Comparison of ENCODE assay signal across 30 mouse cellular contexts in genomic region chr7:30688325-30688724, GRCm38 (mm10). TPM values are rescaled to one million over a fixed set of nuclear protein-coding genes. Genes with fewer than 3 reads are reported as not detected.
DNase-seq lines count a peak whose midpoint lies in the region; ATAC-seq and TF ChIP-seq lines count a peak whose summit lies in the region.
"Had no signal": no experiment of that assay in that cellular context is flagged by ENCODE, and none has a peak within 500 bp of the region (broad histone marks: within the 10 kb centered on the region; RNA-seq: fewer than 3 reads in every experiment).

No protein-coding gene starts in this region.

- H3K9me3 ChIP-seq in intestine, embryonic 15.5 days = no peaks in the 10 kb centered on the region
- H3K9me3 ChIP-seq in intestine, postnatal 0 days (ENCODE audit: control insufficient read depth) = no peaks in the 10 kb centered on the region
- no peaks in the 10 kb centered on the region for H3K9me3 ChIP-seq in lung, embryonic 15.5 days
- H3K9me3 ChIP-seq in intestine, embryonic 16.5 days (ENCODE audit: control insufficient read depth, low read length) = no peaks in the 10 kb centered on the region
- H3K9me3 ChIP-seq: embryonic facial prominence, embryonic 12.5 days; forebrain, embryonic 12.5 days; heart, embryonic 12.5 days; hindbrain, embryonic 10.5 days; limb, embryonic 13.5 days; liver, embryonic 13.5 days had no signal

- no peak overlapping the region for H3K4me3 ChIP-seq in intestine, embryonic 15.5 days (replicated peaks)
- no peak overlapping the region for H3K4me3 ChIP-seq in intestine, postnatal 0 days (ENCODE audit: low read depth, low read length)
- H3K4me3 ChIP-seq in lung, embryonic 15.5 days = no peak overlapping the region
- no peak overlapping the region for H3K4me3 ChIP-seq in intestine, embryonic 16.5 days (ENCODE audit: low read length)
- H3K4me3 ChIP-seq: embryonic facial prominence, embryonic 12.5 days; forebrain, embryonic 12.5 days; heart, embryonic 12.5 days; hindbrain, embryonic 10.5 days; limb, embryonic 13.5 days; liver, embryonic 13.5 days had no signal

- TF ChIP-seq CTCF in intestine, postnatal 0 days (IDR thresholded peaks at IDR 0.05; ENCODE audit: low read depth) = no peak
- TF ChIP-seq CTCF in Patski (IDR thresholded peaks at IDR 0.05) = no peak

- no peak overlapping the region for H3K9ac ChIP-seq in intestine, embryonic 15.5 days
- H3K9ac ChIP-seq in intestine, postnatal 0 days (ENCODE audit: low read depth, low read length) = no peak overlapping the region
- no peak overlapping the region for H3K9ac ChIP-seq in lung, embryonic 15.5 days
- H3K9ac ChIP-seq in intestine, embryonic 16.5 days (ENCODE audit: low read depth, low read length) = peak overlapping the region; percentile 22; the same call in 1 of the 2 replicates
- H3K9ac ChIP-seq: embryonic facial prominence, embryonic 12.5 days; forebrain, embryonic 12.5 days; heart, embryonic 12.5 days; limb, embryonic 13.5 days; liver, embryonic 13.5 days had no signal

- no peaks in the 10 kb centered on the region for H3K4me1 ChIP-seq in intestine, embryonic 15.5 days (replicated peaks)
- 0 out of 2 replicates have a peak, but pooled peaks cover 2% of the 10 kb centered on the region for H3K4me1 ChIP-seq in intestine, postnatal 0 days (replicated peaks; ENCODE audit: control insufficient read depth, insufficient read depth, low read length)
- no peaks in the 10 kb centered on the region for H3K4me1 ChIP-seq in lung, embryonic 15.5 days
- H3K4me1 ChIP-seq in intestine, embryonic 16.5 days (ENCODE audit: control insufficient read depth, insufficient read depth, low read length) = peaks cover 5% of the 10 kb centered on the region
- H3K4me1 ChIP-seq: embryonic facial prominence, embryonic 12.5 days; forebrain, embryonic 12.5 days; heart, embryonic 12.5 days; hindbrain, embryonic 10.5 days; limb, embryonic 13.5 days had no signal

- H3K4me2 ChIP-seq in intestine, embryonic 15.5 days (replicated peaks) = no peak overlapping the region
- no peak overlapping the region for H3K4me2 ChIP-seq in intestine, postnatal 0 days (replicated peaks; ENCODE audit: low read depth)
- H3K4me2 ChIP-seq in lung, embryonic 15.5 days = no peak overlapping the region
- no peak overlapping the region for H3K4me2 ChIP-seq in intestine, embryonic 16.5 days (ENCODE audit: low read depth, low read length)
- H3K4me2 ChIP-seq: embryonic facial prominence, embryonic 12.5 days; forebrain, embryonic 12.5 days; heart, embryonic 12.5 days; limb, embryonic 13.5 days; liver, embryonic 13.5 days had no signal

- H3K36me3 ChIP-seq in intestine, embryonic 15.5 days = no peaks in the 10 kb centered on the region
- H3K36me3 ChIP-seq in intestine, postnatal 0 days (ENCODE audit: control insufficient read depth, insufficient read depth) = no peaks in the 10 kb centered on the region
- H3K36me3 ChIP-seq in lung, embryonic 15.5 days = no peaks in the 10 kb centered on the region
- no peaks in the 10 kb centered on the region for H3K36me3 ChIP-seq in intestine, embryonic 16.5 days (ENCODE audit: control insufficient read depth, insufficient read depth, low read length)
- H3K36me3 ChIP-seq: embryonic facial prominence, embryonic 12.5 days; forebrain, embryonic 12.5 days; heart, embryonic 12.5 days; hindbrain, embryonic 10.5 days; limb, embryonic 13.5 days; liver, embryonic 13.5 days had no signal

- POLR2A ChIA-PET in Patski (lab: Charles Lee) = interaction anchor here (1.0 kb wide), 1 partner anchor 9 kb away, joined by 3 read pairs; no protein-coding TSS in a partner anchor

- WGBS in intestine, embryonic 15.5 days = 71% methylated on average over 6 of the region's 6 CpGs
- 72% methylated on average over 6 of the region's 6 CpGs for WGBS in intestine, postnatal 0 days
- 63% methylated on average over 6 of the region's 6 CpGs for WGBS in lung, embryonic 15.5 days
- WGBS in intestine, embryonic 16.5 days = 67% methylated on average over 6 of the region's 6 CpGs

- in situ Hi-C loops in Patski (cut with MboI; ENCODE audit: low pct_unique_long_range_greater_than_20kb) = no loop called here

- no peak for DNase-seq in lung, postnatal 14 days
- peak; percentile 7 for DNase-seq in Patski (ENCODE audit: low read depth, low spot score)
- DNase-seq: adrenal gland, postnatal 36 days; cerebellum, adult 11 months; cerebellum, postnatal 10 days; heart, postnatal 10 days; kidney, adult 2 months; kidney, postnatal 36 days; layer of hippocampus, postnatal 36 days; liver, embryonic 13.5 days; lung, postnatal 36 days; midbrain, embryonic 14.5 days had no signal

- peak; percentile 43; the same call in 1 of the 2 replicates for ATAC-seq in intestine, embryonic 15.5 days
- ATAC-seq in intestine, postnatal 0 days = no peak
- no peak for ATAC-seq in lung, embryonic 15.5 days (ENCODE audit: borderline replicate concordance, extremely low read depth, low FRiP score, low TSS enrichment)
- ATAC-seq in Patski = no peak
- 0 out of 2 replicates have a peak, but pooled peaks have one; percentile 31 for ATAC-seq in intestine, embryonic 16.5 days
- ATAC-seq in granulocyte monocyte progenitor cell, adult 5-6 weeks (replicated peaks; ENCODE audit: poor library complexity, severe bottlenecking) = no peak

- 0 out of 2 replicates have a peak, but pooled peaks cover 3% of the 10 kb centered on the region for H3K27me3 ChIP-seq in intestine, embryonic 15.5 days (replicated peaks)
- H3K27me3 ChIP-seq in intestine, postnatal 0 days (replicated peaks; ENCODE audit: control insufficient read depth, insufficient read depth, low read length) = no peaks in the 10 kb centered on the region
- H3K27me3 ChIP-seq in lung, embryonic 15.5 days = peaks cover 6% of the 10 kb centered on the region
- no peaks in the 10 kb centered on the region for H3K27me3 ChIP-seq in Patski
- H3K27me3 ChIP-seq in intestine, embryonic 16.5 days (replicated peaks; ENCODE audit: control insufficient read depth, insufficient read depth, low read length) = no peaks in the 10 kb centered on the region
- H3K27me3 ChIP-seq: liver, embryonic 13.5 days had no signal

- H3K27ac ChIP-seq in intestine, embryonic 15.5 days = no peak overlapping the region
- H3K27ac ChIP-seq in intestine, postnatal 0 days (ENCODE audit: low read depth, low read length) = no peak overlapping the region
- peak overlapping the region; percentile 8; the same call in 1 of the 2 replicates for H3K27ac ChIP-seq in lung, embryonic 15.5 days
- H3K27ac ChIP-seq in intestine, embryonic 16.5 days (ENCODE audit: low read length) = no peak overlapping the region
- H3K27ac ChIP-seq: embryonic facial prominence, embryonic 12.5 days; forebrain, embryonic 12.5 days; hindbrain, embryonic 10.5 days; limb, embryonic 13.5 days; liver, embryonic 13.5 days had no signal

- CTCF ChIA-PET in Patski (lab: Charles Lee) = no interaction called here

RNA-seq across cellular contexts. Expression of gene 2200002J24Rik, which starts 10.4 kb away (rescaled TPM):
- polyA plus RNA-seq in intestine, embryonic 15.5 days (2015; fragmentation: Nextera tagmentation; extraction: Ambion mirVana) = 3.2 and 4.7 TPM in 2 replicates
- polyA plus RNA-seq in intestine, postnatal 0 days (2015; fragmentation: Nextera tagmentation; extraction: Ambion mirVana) = 4.6 and 6.0 TPM in 2 replicates
- polyA plus RNA-seq in lung, embryonic 15.5 days (2015; fragmentation: Nextera tagmentation; extraction: Ambion mirVana) = 0.96 TPM in 1 of 2 replicates, not detected in the other
- 0.13 TPM for polyA plus RNA-seq in Patski (2021)
- 4.7 and 4.8 TPM in 2 replicates for polyA plus RNA-seq in intestine, embryonic 16.5 days (2015; fragmentation: Nextera tagmentation; extraction: Ambion mirVana)
- not detected in 2 replicates for total RNA-seq in granulocyte monocyte progenitor cell, adult 5-6 weeks (2014; fragmentation: Nextera tagmentation)
- not detected in 2 replicates for total RNA-seq in granulocyte monocyte progenitor cell, adult 5-6 weeks (2017)
- total RNA-seq: gastrocnemius, adult 8-10 months; heart, postnatal 10 days; layer of hippocampus, adult 8-10 months; layer of hippocampus, postnatal 36 days; left cerebral cortex, postnatal 14 days; megakaryocyte-erythroid progenitor cell, adult 5-6 weeks had no signal
- polyA plus RNA-seq: embryonic facial prominence, embryonic 12.5 days; frontal cortex, adult 2 months; hindbrain, embryonic 10.5 days; limb, embryonic 13.5 days; midbrain, embryonic 14.5 days had no signal

RNA-seq across cellular contexts. Expression of gene Pmis2, which starts 16.9 kb away (rescaled TPM):
- polyA plus RNA-seq in intestine, embryonic 15.5 days (2015; fragmentation: Nextera tagmentation; extraction: Ambion mirVana) = not detected in 2 replicates
- not detected in 2 replicates for polyA plus RNA-seq in intestine, postnatal 0 days (2015; fragmentation: Nextera tagmentation; extraction: Ambion mirVana)
- polyA plus RNA-seq in lung, embryonic 15.5 days (2015; fragmentation: Nextera tagmentation; extraction: Ambion mirVana) = not detected in 2 replicates
- polyA plus RNA-seq in Patski (2021) = not detected
- not detected in 2 replicates for polyA plus RNA-seq in intestine, embryonic 16.5 days (2015; fragmentation: Nextera tagmentation; extraction: Ambion mirVana)
- total RNA-seq in granulocyte monocyte progenitor cell, adult 5-6 weeks (2014; fragmentation: Nextera tagmentation) = not detected in 2 replicates
- total RNA-seq in granulocyte monocyte progenitor cell, adult 5-6 weeks (2017) = not detected in 2 replicates
- total RNA-seq: adrenal gland, adult 18-20 months; adrenal gland, postnatal 36 days; layer of hippocampus, adult 8-10 months; layer of hippocampus, postnatal 36 days; left cerebral cortex, postnatal 14 days; megakaryocyte-erythroid progenitor cell, adult 5-6 weeks had no signal
- polyA plus RNA-seq: embryonic facial prominence, embryonic 12.5 days; forebrain, embryonic 12.5 days; frontal cortex, adult 2 months; heart, embryonic 12.5 days; hindbrain, embryonic 10.5 days; kidney, adult 2 months; limb, embryonic 13.5 days; liver, embryonic 13.5 days; midbrain, embryonic 14.5 days; neural tube, embryonic 11.5 days; small intestine, adult 2 months had no signal

RNA-seq across cellular contexts. Expression of gene Haus5, which starts 23.5 kb away (rescaled TPM):
- 38.7 and 40.5 TPM in 2 replicates for polyA plus RNA-seq in intestine, embryonic 15.5 days (2015; fragmentation: Nextera tagmentation; extraction: Ambion mirVana)
- 38.3 and 38.7 TPM in 2 replicates for polyA plus RNA-seq in intestine, postnatal 0 days (2015; fragmentation: Nextera tagmentation; extraction: Ambion mirVana)
- 61.9 and 62.6 TPM in 2 replicates for polyA plus RNA-seq in lung, embryonic 15.5 days (2015; fragmentation: Nextera tagmentation; extraction: Ambion mirVana)
- 13.3 TPM for polyA plus RNA-seq in Patski (2021)
- polyA plus RNA-seq in intestine, embryonic 16.5 days (2015; fragmentation: Nextera tagmentation; extraction: Ambion mirVana) = 33.7 and 39.4 TPM in 2 replicates
- 39.1 and 43.7 TPM in 2 replicates for total RNA-seq in granulocyte monocyte progenitor cell, adult 5-6 weeks (2014; fragmentation: Nextera tagmentation)
- total RNA-seq in granulocyte monocyte progenitor cell, adult 5-6 weeks (2017) = 18.4 and 33.2 TPM in 2 replicates

RNA-seq across cellular contexts. Expression of gene Atp4a, which starts 23.7 kb away (rescaled TPM):
- 1.3 and 2.0 TPM in 2 replicates for polyA plus RNA-seq in intestine, embryonic 15.5 days (2015; fragmentation: Nextera tagmentation; extraction: Ambion mirVana)
- polyA plus RNA-seq in intestine, postnatal 0 days (2015; fragmentation: Nextera tagmentation; extraction: Ambion mirVana) = 0.35 and 0.80 TPM in 2 replicates
- polyA plus RNA-seq in lung, embryonic 15.5 days (2015; fragmentation: Nextera tagmentation; extraction: Ambion mirVana) = 0.40 and 0.41 TPM in 2 replicates
- not detected for polyA plus RNA-seq in Patski (2021)
- polyA plus RNA-seq in intestine, embryonic 16.5 days (2015; fragmentation: Nextera tagmentation; extraction: Ambion mirVana) = 1.6 and 2.5 TPM in 2 replicates
- 1.5 TPM in 1 of 2 replicates, not detected in the other for total RNA-seq in granulocyte monocyte progenitor cell, adult 5-6 weeks (2014; fragmentation: Nextera tagmentation)
- total RNA-seq in granulocyte monocyte progenitor cell, adult 5-6 weeks (2017) = 0.22 and 3.5 TPM in 2 replicates

RNA-seq across cellular contexts. Expression of gene Rbm42, which starts 38.2 kb away (rescaled TPM):
- polyA plus RNA-seq in intestine, embryonic 15.5 days (2015; fragmentation: Nextera tagmentation; extraction: Ambion mirVana) = 102 and 107 TPM in 2 replicates
- polyA plus RNA-seq in intestine, postnatal 0 days (2015; fragmentation: Nextera tagmentation; extraction: Ambion mirVana) = 87.8 and 88.9 TPM in 2 replicates
- polyA plus RNA-seq in lung, embryonic 15.5 days (2015; fragmentation: Nextera tagmentation; extraction: Ambion mirVana) = 126 and 130 TPM in 2 replicates
- polyA plus RNA-seq in Patski (2021) = 92.6 TPM
- polyA plus RNA-seq in intestine, embryonic 16.5 days (2015; fragmentation: Nextera tagmentation; extraction: Ambion mirVana) = 93.8 and 95.7 TPM in 2 replicates
- total RNA-seq in granulocyte monocyte progenitor cell, adult 5-6 weeks (2014; fragmentation: Nextera tagmentation) = 45.7 and 57.1 TPM in 2 replicates
- total RNA-seq in granulocyte monocyte progenitor cell, adult 5-6 weeks (2017) = 38.3 and 48.0 TPM in 2 replicates

Comparison
In these comparisons a context has a peak if more than half of its experiments do, and no peak if none do; other contexts are left out.
1. ATAC-seq: peak in intestine, embryonic 15.5 days (single experiment) and intestine, embryonic 16.5 days (single experiment); none in intestine, postnatal 0 days (single experiment), lung, embryonic 15.5 days (single experiment), Patski (single experiment) and granulocyte monocyte progenitor cell, adult 5-6 weeks (single experiment).